Mouse (Mus musculus): ENCODE measurements at regions not wholly inside any gene's neighbourhood (a gene's known extent, or its start where the extent isn't known, plus 50 kb on each side); places are given as distances from the start of the nearest gene placed in this dataset.

DNA sequence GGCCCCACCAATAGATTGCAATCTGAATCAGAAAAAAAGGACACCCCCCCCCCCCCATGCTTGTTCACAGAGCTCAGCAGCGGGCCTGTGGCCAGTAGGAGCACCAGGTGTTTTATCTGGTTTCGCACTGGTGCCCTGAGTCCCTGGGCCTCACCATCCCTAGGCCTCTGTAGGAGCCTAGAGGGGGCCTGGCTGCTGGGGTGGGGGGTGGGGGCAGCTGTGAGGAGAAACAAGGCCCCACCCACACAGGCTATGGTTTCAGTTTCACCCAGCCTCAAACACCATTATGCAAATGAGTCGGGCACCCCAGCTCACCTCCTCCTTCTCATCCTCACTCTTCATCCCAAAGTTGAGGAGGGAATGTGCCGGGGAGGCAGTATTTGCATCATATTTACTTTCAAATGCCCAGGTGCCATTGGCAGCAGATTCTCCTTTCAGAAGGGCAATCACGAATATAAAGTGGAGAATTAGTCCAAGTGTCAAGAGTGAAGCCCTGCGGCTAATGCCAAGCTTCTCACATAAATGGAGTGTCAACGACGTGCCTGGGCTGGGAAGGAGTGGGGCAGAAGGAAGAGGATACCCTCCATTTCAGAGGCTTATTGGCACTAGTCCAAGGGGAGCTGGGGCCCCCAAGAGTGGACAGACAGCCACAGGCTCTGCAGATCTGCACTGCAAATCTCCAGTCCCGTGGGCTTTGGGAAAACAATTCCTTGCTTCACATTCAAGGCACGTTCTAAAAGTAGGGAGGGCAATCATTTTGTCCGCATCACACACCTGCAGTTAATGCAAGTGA, 187.7 kb upstream of the Spdye4c start:
- no peak for TF ChIP-seq CTCF (IDR thresholded peaks at IDR 0.05; ENCODE audit: low read depth)
- no peak for TF ChIP-seq EP300 (IDR thresholded peaks at IDR 0.05; ENCODE audit: low read depth)
